Mouse (Mus musculus): ENCODE measurements around the gene Sidt2. TPM values are rescaled to one million over a fixed set of nuclear protein-coding genes. Genes with fewer than 3 reads are reported as not detected.

Sidt2 gene
- polyA plus RNA-seq, 1 experiment from 2014 or later: 43.9 TPM

DNA sequence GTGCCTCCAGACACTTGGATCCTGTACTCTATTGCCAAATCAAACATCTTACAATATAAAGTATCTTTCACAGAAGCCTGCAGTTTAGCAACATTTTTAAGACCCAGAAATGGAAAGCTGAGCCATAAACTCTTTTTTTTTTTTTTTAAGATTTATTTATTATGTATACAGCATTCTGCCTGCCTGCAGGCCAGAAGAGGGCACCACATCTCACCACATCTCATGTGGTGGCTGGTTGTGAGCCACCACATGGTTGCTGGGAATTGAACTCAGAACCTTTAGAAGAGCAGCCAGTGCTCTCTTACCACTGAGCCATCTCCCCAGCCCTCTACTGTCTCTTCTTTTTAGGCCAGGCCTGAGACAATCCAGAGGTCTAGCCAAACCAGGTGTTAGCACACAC lies 26.3 kb upstream of the Sidt2 start:
- Histone ChIP-seq H3K4me2 (ENCODE audit: low read length) (no peak overlapping the region), H3K27me3 (ENCODE audit: control insufficient read depth, insufficient read depth, low read length) (no peaks in the 10 kb centered on the region), H3K36me3 (ENCODE audit: control insufficient read depth, insufficient read depth, low read length) (peaks cover 22% of the 10 kb centered on the region; the same call in 1 of the 2 replicates), H3K9me3 (ENCODE audit: control insufficient read depth, low read length) (no peaks in the 10 kb centered on the region), H3K4me1 (ENCODE audit: control insufficient read depth in 2 of 2, insufficient read depth in 2 of 2, low read length in 2 of 2) (peaks cover 9 to 20% of the 10 kb centered on the region in 2 experiments), H3K4me3 (ENCODE audit: control insufficient read depth in 1 of 2, insufficient read depth in 1 of 2, low read depth in 1 of 2, low read length in 2 of 2) (no peak overlapping the region), H3K9ac (ENCODE audit: low read length) (no peak overlapping the region), H3K27ac (replicated peaks in 1 of 2; ENCODE audit: control insufficient read depth in 1 of 2, insufficient read depth in 1 of 2, low read depth in 2 of 2, low read length in 2 of 2) (no peak overlapping the region)
- no peak for ATAC-seq (ENCODE audit: insufficient number of reproducible peaks, insufficient read depth, low FRiP score, low read depth)

DNA sequence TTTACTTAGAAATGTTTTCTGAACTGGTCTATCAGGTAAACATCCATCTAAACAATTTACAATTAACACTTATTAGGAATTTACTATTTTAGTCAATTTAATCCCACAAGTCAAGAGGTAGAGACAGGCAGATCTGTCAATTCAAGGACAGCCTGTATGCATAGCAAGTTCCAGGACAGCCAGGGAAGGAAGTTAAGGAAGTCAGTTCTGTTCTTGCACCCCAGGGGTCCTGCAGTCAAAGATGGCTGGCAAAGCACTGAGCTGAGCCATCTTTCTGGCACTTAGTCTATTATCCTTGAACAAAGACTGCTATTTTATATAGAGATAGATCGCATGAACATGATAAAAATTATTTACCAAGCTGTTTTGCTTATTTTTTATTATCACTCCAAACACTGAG lies 25.6 kb upstream of the Sidt2 start:
- WGBS: 87% methylated on average over 1 of the region's 1 CpGs
- peaks cover 9 to 20% of the 10 kb centered on the region in 2 experiments for H3K4me1 ChIP-seq (ENCODE audit: control insufficient read depth in 2 of 2, insufficient read depth in 2 of 2, low read length in 2 of 2)

DNA sequence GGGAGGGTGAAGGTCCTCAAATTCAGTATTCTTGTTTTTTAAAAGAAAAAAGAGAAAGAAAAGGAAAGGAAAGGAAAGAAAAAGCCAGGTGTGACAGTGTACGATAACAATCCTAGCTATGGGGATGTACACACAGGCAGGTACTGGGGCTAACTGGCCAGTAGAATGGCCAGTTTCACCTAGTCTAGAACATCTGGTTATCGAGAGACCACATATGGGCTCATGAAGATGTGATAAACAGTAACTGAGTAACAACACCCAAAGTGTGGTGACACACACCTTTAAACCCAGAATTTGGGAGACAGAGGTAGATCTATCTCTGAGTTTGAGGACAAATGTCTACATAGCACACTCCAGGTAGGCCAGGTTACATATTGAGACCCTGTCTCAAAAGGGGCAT lies 24.7 kb upstream of the Sidt2 start:
- H3K9me3 ChIP-seq (ENCODE audit: control insufficient read depth, low read length): no peaks in the 10 kb centered on the region
- H3K4me1 ChIP-seq (ENCODE audit: control insufficient read depth in 2 of 2, insufficient read depth in 2 of 2, low read length in 2 of 2): peaks cover 9 to 18% of the 10 kb centered on the region in 2 experiments
- no peaks in the 10 kb centered on the region for H3K27me3 ChIP-seq (ENCODE audit: control insufficient read depth, insufficient read depth, low read length)
- no peak overlapping the region for H3K27ac ChIP-seq (replicated peaks in 1 of 2; ENCODE audit: control insufficient read depth in 1 of 2, insufficient read depth in 1 of 2, low read depth in 2 of 2, low read length in 2 of 2)
- 89% methylated on average over 2 of the region's 2 CpGs for WGBS
- peaks cover 36% of the 10 kb centered on the region for H3K36me3 ChIP-seq (ENCODE audit: control insufficient read depth, insufficient read depth, low read length)
- no peak overlapping the region for H3K4me2 ChIP-seq (ENCODE audit: low read length)
- H3K4me3 ChIP-seq (ENCODE audit: control insufficient read depth in 1 of 2, insufficient read depth in 1 of 2, low read depth in 1 of 2, low read length in 2 of 2): no peak overlapping the region
- H3K9ac ChIP-seq (ENCODE audit: low read length): no peak overlapping the region
- no peak for ATAC-seq (ENCODE audit: insufficient number of reproducible peaks, insufficient read depth, low FRiP score, low read depth)

More for the DNA sequence above, 25.6 kb upstream of the Sidt2 start:
- no peaks in the 10 kb centered on the region for H3K27me3 ChIP-seq (ENCODE audit: control insufficient read depth, insufficient read depth, low read length)
- no peak overlapping the region for H3K4me3 ChIP-seq (ENCODE audit: control insufficient read depth in 1 of 2, insufficient read depth in 1 of 2, low read depth in 1 of 2, low read length in 2 of 2)
- H3K4me2 ChIP-seq (ENCODE audit: low read length): no peak overlapping the region
- ATAC-seq (ENCODE audit: insufficient number of reproducible peaks, insufficient read depth, low FRiP score, low read depth): no peak
- no peak overlapping the region for H3K27ac ChIP-seq (replicated peaks in 1 of 2; ENCODE audit: control insufficient read depth in 1 of 2, insufficient read depth in 1 of 2, low read depth in 2 of 2, low read length in 2 of 2)
- H3K9ac ChIP-seq (ENCODE audit: low read length): no peak overlapping the region
- peaks cover 28% of the 10 kb centered on the region for H3K36me3 ChIP-seq (ENCODE audit: control insufficient read depth, insufficient read depth, low read length)
- H3K9me3 ChIP-seq (ENCODE audit: control insufficient read depth, low read length): no peaks in the 10 kb centered on the region

DNA sequence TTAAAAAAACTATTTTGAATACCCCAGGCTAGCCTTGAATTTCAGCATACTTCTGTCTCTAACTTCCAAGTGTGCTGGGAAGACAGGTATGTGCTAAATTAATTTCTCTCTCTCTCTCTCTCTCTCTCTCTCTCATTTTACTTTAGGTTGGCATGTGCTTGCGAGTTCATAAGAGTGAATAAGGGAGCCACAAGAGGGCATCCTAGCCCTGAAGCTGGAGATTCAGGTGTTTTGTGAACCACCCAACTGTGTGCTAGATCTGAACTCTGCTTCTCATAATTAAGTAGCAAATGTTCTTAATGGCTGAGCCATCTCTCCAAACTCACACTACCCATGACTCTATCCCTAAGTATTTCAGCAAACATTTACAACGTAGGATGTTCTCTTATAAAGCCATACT lies 21.8 kb upstream of the Sidt2 start:
- no peak overlapping the region for H3K4me2 ChIP-seq (ENCODE audit: low read length)
- peaks cover 0 to 5% of the 10 kb centered on the region in 2 experiments; a peak in 2 of 4 replicates for H3K4me1 ChIP-seq (ENCODE audit: control insufficient read depth in 2 of 2, insufficient read depth in 2 of 2, low read length in 2 of 2)
- no peak for ATAC-seq (ENCODE audit: insufficient number of reproducible peaks, insufficient read depth, low FRiP score, low read depth)
- no peak overlapping the region for H3K9ac ChIP-seq (ENCODE audit: low read length)
- H3K27ac ChIP-seq (replicated peaks in 1 of 2; ENCODE audit: control insufficient read depth in 1 of 2, insufficient read depth in 1 of 2, low read depth in 2 of 2, low read length in 2 of 2): no peak overlapping the region
- H3K27me3 ChIP-seq (ENCODE audit: control insufficient read depth, insufficient read depth, low read length): no peaks in the 10 kb centered on the region
- H3K4me3 ChIP-seq (ENCODE audit: control insufficient read depth in 1 of 2, insufficient read depth in 1 of 2, low read depth in 1 of 2, low read length in 2 of 2): no peak overlapping the region
- WGBS: 88% methylated on average over 2 of the region's 2 CpGs
- H3K9me3 ChIP-seq (ENCODE audit: control insufficient read depth, low read length): no peaks in the 10 kb centered on the region
- peaks cover 65% of the 10 kb centered on the region for H3K36me3 ChIP-seq (ENCODE audit: control insufficient read depth, insufficient read depth, low read length)

DNA sequence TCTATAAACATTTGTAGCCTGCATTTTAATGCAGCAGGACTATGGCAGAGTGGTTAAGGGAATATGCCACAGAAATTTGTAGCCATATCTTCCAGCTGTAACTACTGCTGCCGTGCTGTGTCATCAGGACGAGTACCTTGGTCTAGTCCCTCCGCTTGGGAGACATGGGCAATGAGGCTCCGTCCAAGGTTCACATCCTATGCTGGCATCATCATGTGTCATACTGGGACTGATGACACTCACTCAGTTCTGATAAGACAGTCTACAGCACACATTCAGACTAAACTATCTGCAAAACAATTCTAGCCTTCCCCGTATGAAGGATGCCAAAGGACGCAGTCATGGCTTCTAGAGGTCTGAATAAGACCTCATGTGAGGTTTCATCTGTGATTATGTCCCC lies 8.5 kb upstream of the Sidt2 start:
- peaks cover 0 to 13% of the 10 kb centered on the region in 2 experiments; a peak in 3 of 4 replicates for H3K4me1 ChIP-seq (ENCODE audit: control insufficient read depth in 2 of 2, insufficient read depth in 2 of 2, low read length in 2 of 2)
- H3K4me3 ChIP-seq (ENCODE audit: control insufficient read depth in 1 of 2, insufficient read depth in 1 of 2, low read depth in 1 of 2, low read length in 2 of 2): no peak overlapping the region
- H3K36me3 ChIP-seq (ENCODE audit: control insufficient read depth, insufficient read depth, low read length): peaks cover 77% of the 10 kb centered on the region
- no peak for ATAC-seq (ENCODE audit: insufficient number of reproducible peaks, insufficient read depth, low FRiP score, low read depth)
- no peak overlapping the region for H3K4me2 ChIP-seq (ENCODE audit: low read length)
- H3K27me3 ChIP-seq (ENCODE audit: control insufficient read depth, insufficient read depth, low read length): no peaks in the 10 kb centered on the region
- H3K27ac ChIP-seq (replicated peaks in 1 of 2; ENCODE audit: control insufficient read depth in 1 of 2, insufficient read depth in 1 of 2, low read depth in 2 of 2, low read length in 2 of 2): peak overlapping the region in 1 of 2 experiments; percentile 24; a peak in 1 of 4 replicates
- no peaks in the 10 kb centered on the region for H3K9me3 ChIP-seq (ENCODE audit: control insufficient read depth, low read length)
- H3K9ac ChIP-seq (ENCODE audit: low read length): no peak overlapping the region
- 71% methylated on average over 6 of the region's 6 CpGs for WGBS

DNA sequence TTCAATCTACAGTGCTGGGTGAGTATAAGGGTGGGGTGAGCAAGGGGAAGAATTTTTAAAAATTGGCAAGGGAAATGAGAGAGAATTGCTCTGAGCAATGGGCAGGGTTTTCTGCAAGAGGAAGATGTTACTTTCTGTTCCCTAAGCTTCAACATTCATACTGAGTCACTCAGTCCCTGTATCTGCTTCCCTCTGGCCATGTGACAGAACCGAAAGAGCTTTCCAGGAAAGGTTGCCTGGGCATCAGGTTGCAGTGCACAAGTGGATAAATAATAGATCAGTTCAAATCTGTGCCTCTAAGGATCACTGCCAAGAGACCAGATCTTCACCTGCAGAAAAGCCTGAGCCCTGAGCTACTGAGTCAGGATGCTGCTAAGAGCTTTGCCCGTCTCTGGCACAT lies 6.8 kb upstream of the Sidt2 start:
- Histone ChIP-seq H3K27ac (replicated peaks in 1 of 2; ENCODE audit: control insufficient read depth in 1 of 2, insufficient read depth in 1 of 2, low read depth in 2 of 2, low read length in 2 of 2) (no peak overlapping the region), H3K9me3 (ENCODE audit: control insufficient read depth, low read length) (no peaks in the 10 kb centered on the region), H3K9ac (ENCODE audit: low read length) (no peak overlapping the region), H3K36me3 (ENCODE audit: control insufficient read depth, insufficient read depth, low read length) (peaks cover 60% of the 10 kb centered on the region), H3K4me2 (ENCODE audit: low read length) (no peak overlapping the region), H3K4me1 (ENCODE audit: control insufficient read depth in 2 of 2, insufficient read depth in 2 of 2, low read length in 2 of 2) (peaks cover 0 to 13% of the 10 kb centered on the region in 2 experiments; a peak in 3 of 4 replicates), H3K27me3 (ENCODE audit: control insufficient read depth, insufficient read depth, low read length) (no peaks in the 10 kb centered on the region), H3K4me3 (ENCODE audit: control insufficient read depth in 1 of 2, insufficient read depth in 1 of 2, low read depth in 1 of 2, low read length in 2 of 2) (no peak overlapping the region)
- no peak for ATAC-seq (ENCODE audit: insufficient number of reproducible peaks, insufficient read depth, low FRiP score, low read depth)
- 67% methylated on average over 2 of the region's 2 CpGs for WGBS

DNA sequence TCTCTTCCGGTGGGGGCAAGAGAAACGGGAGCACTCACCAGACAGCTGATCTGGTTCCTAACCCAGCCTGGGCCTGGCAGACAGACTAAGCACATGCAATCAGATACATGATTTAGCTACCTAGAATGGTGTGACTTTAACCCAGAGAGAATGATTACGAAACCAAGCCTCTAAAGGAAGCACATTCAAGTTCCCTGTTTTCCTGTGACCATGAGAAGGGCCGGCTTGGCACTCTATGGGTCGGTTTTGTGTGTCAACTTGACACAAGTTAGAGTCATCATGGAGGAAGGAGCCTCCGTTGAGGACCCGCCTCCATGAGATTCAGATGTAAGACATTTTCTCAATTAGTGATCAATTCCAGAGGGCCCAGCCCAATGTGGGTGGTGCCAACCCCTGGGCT lies 4.6 kb upstream of the Sidt2 start:
- ATAC-seq (ENCODE audit: insufficient number of reproducible peaks, insufficient read depth, low FRiP score, low read depth): no peak
- peaks cover 39% of the 10 kb centered on the region for H3K36me3 ChIP-seq (ENCODE audit: control insufficient read depth, insufficient read depth, low read length)
- H3K9ac ChIP-seq (ENCODE audit: low read length): no peak overlapping the region
- H3K9me3 ChIP-seq (ENCODE audit: control insufficient read depth, low read length): no peaks in the 10 kb centered on the region
- peaks cover 2 to 18% of the 10 kb centered on the region in 2 experiments; a peak in 3 of 4 replicates for H3K4me1 ChIP-seq (ENCODE audit: control insufficient read depth in 2 of 2, insufficient read depth in 2 of 2, low read length in 2 of 2)
- 80% methylated on average over 7 of the region's 7 CpGs for WGBS
- no peak overlapping the region for H3K4me2 ChIP-seq (ENCODE audit: low read length)
- H3K27me3 ChIP-seq (ENCODE audit: control insufficient read depth, insufficient read depth, low read length): no peaks in the 10 kb centered on the region
- H3K27ac ChIP-seq (replicated peaks in 1 of 2; ENCODE audit: control insufficient read depth in 1 of 2, insufficient read depth in 1 of 2, low read depth in 2 of 2, low read length in 2 of 2): no peak overlapping the region
- no peak overlapping the region for H3K4me3 ChIP-seq (ENCODE audit: control insufficient read depth in 1 of 2, insufficient read depth in 1 of 2, low read depth in 1 of 2, low read length in 2 of 2)

DNA sequence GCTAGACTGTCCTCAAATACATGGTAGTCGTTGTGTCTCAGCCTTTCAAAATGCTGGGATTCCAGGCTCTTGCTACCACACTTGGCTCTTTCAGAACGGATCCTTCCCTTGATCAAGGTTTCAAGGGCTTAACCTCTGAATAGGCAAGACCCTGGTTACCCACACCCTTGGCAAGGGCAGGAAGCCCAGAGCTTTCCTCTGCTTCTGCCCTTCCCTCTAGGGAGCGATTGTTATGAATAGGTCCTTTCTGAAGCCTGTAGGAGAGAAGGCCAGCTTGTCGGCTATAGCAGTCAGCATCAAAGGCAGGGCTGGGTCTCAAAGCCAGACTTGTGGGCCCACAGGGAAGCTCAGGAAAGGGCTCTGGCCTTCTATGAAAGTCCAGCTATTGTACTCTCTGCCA lies 3.8 kb upstream of the Sidt2 start:
- Histone ChIP-seq H3K27me3 (ENCODE audit: control insufficient read depth, insufficient read depth, low read length) (no peaks in the 10 kb centered on the region), H3K4me2 (ENCODE audit: low read length) (no peak overlapping the region), H3K36me3 (ENCODE audit: control insufficient read depth, insufficient read depth, low read length) (peaks cover 31% of the 10 kb centered on the region), H3K9ac (ENCODE audit: low read length) (no peak overlapping the region), H3K27ac (replicated peaks in 1 of 2; ENCODE audit: control insufficient read depth in 1 of 2, insufficient read depth in 1 of 2, low read depth in 2 of 2, low read length in 2 of 2) (peak overlapping the region; percentile 28 to 57; a peak in 3 of 4 replicates), H3K9me3 (ENCODE audit: control insufficient read depth, low read length) (no peaks in the 10 kb centered on the region), H3K4me1 (ENCODE audit: control insufficient read depth in 2 of 2, insufficient read depth in 2 of 2, low read length in 2 of 2) (peaks cover 3 to 17% of the 10 kb centered on the region in 2 experiments; a peak in 3 of 4 replicates), H3K4me3 (ENCODE audit: control insufficient read depth in 1 of 2, insufficient read depth in 1 of 2, low read depth in 1 of 2, low read length in 2 of 2) (no peak overlapping the region)
- no peak for ATAC-seq (ENCODE audit: insufficient number of reproducible peaks, insufficient read depth, low FRiP score, low read depth)
- 46% methylated on average over 4 of the region's 4 CpGs for WGBS
